ENCODE assay signal across 8 mouse cellular contexts in the genomic region with DNA sequence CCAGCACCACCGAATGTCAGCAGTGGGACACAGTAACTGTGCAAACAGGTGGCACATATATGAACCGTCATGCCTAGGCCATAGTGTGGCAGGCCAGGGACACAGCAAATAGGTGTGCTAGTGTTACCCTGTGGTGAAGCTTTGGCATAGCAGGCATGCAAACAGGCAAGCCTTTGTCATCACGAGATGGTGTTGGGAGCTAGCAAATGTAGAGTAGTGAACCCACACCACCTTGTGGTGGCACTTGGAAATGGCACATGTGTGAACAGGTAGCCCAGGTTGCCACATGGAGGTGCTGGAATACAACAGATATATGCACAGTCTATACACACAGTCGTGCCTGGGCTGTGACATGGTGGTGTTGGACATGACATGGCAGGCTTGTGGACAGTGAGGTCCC. TPM values are rescaled to one million over a fixed set of nuclear protein-coding genes. Genes with fewer than 3 reads are reported as not detected.
DNase-seq lines count a peak whose midpoint lies in the region; ATAC-seq lines count a peak whose summit lies in the region.

No protein-coding gene starts in this region.

- H3K4me2 ChIP-seq in forebrain, embryonic 14.5 days (ENCODE audit: low read length), result no peak overlapping the region
- no peak overlapping the region for H3K4me2 ChIP-seq in hindbrain, embryonic 12.5 days (replicated peaks)

- no peaks in the 10 kb centered on the region for H3K9me3 ChIP-seq in forebrain, embryonic 14.5 days (replicated peaks; ENCODE audit: control insufficient read depth, low read length)
- no peaks in the 10 kb centered on the region for H3K9me3 ChIP-seq in hindbrain, embryonic 12.5 days (replicated peaks)

- peak; percentile 47 for ATAC-seq in forebrain, embryonic 14.5 days
- ATAC-seq in hindbrain, embryonic 12.5 days (ENCODE audit: low FRiP score), result peak; percentile 42; the same call in 1 of the 2 replicates

- H3K36me3 ChIP-seq in forebrain, embryonic 14.5 days (ENCODE audit: control insufficient read depth, insufficient read depth, low read length), result no peaks in the 10 kb centered on the region
- H3K36me3 ChIP-seq in hindbrain, embryonic 12.5 days, result no peaks in the 10 kb centered on the region

- no peak overlapping the region for H3K27ac ChIP-seq in forebrain, embryonic 14.5 days (ENCODE audit: low read depth, low read length)
- H3K27ac ChIP-seq in hindbrain, embryonic 12.5 days, result no peak overlapping the region

- peak; percentile 88 for DNase-seq in ES-CJ7 (ENCODE audit: low read depth, low spot score)
- DNase-seq in c-Kit-positive CD71-positive TER-119-negative erythroid progenitor cells, embryonic 14.5 days (ENCODE audit: low read depth), result peak; percentile 57
- DNase-seq in forebrain, embryonic 14.5 days (ENCODE audit: low spot score), result peak; percentile 88
- peak; percentile 86 for DNase-seq in layer of hippocampus, adult 9-11 months
- DNase-seq in lung, postnatal 10 days, result peak; percentile 89
- DNase-seq in ovary, postnatal 14 days (ENCODE audit: low spot score), result peak; percentile 68
- DNase-seq in thymus, postnatal 0 days (ENCODE audit: low spot score), result peak; percentile 71

- no peak overlapping the region for H3K4me3 ChIP-seq in forebrain, embryonic 14.5 days (ENCODE audit: low read depth, low read length)
- H3K4me3 ChIP-seq in hindbrain, embryonic 12.5 days, result no peak overlapping the region

- no peak overlapping the region for H3K9ac ChIP-seq in forebrain, embryonic 14.5 days (ENCODE audit: low read length)
- no peak overlapping the region for H3K9ac ChIP-seq in hindbrain, embryonic 12.5 days

- no peaks in the 10 kb centered on the region for H3K4me1 ChIP-seq in forebrain, embryonic 14.5 days (ENCODE audit: control insufficient read depth, insufficient read depth, low read length)
- H3K4me1 ChIP-seq in hindbrain, embryonic 12.5 days, result no peaks in the 10 kb centered on the region

- H3K27me3 ChIP-seq in forebrain, embryonic 14.5 days (replicated peaks; ENCODE audit: control insufficient read depth, insufficient read depth, low read length), result no peaks in the 10 kb centered on the region
- peaks cover 3% of the 10 kb centered on the region; the same call in 1 of the 2 replicates for H3K27me3 ChIP-seq in hindbrain, embryonic 12.5 days

- WGBS in forebrain, embryonic 14.5 days, result 26% methylated on average over 4 of the region's 4 CpGs
- 31% methylated on average over 4 of the region's 4 CpGs for WGBS in hindbrain, embryonic 12.5 days

RNA-seq across cellular contexts. Expression of gene P4ha1, which starts 30.5 kb away (rescaled TPM):
- 23.8 and 29.2 TPM in 2 replicates for polyA plus RNA-seq in forebrain, embryonic 14.5 days (2014; fragmentation: Nextera tagmentation; extraction: Ambion mirVana)
- polyA plus RNA-seq in hindbrain, embryonic 12.5 days (2016; fragmentation: Nextera tagmentation; extraction: Ambion mirVana), result 50.4 and 54.5 TPM in 2 replicates
- 16.3 and 18.2 TPM in 2 replicates for polyA plus RNA-seq in thymus, postnatal 0 days (2015; fragmentation: Nextera tagmentation; extraction: Ambion mirVana)
